ENCODE assay signal across 8 mouse cellular contexts in the genomic region with DNA sequence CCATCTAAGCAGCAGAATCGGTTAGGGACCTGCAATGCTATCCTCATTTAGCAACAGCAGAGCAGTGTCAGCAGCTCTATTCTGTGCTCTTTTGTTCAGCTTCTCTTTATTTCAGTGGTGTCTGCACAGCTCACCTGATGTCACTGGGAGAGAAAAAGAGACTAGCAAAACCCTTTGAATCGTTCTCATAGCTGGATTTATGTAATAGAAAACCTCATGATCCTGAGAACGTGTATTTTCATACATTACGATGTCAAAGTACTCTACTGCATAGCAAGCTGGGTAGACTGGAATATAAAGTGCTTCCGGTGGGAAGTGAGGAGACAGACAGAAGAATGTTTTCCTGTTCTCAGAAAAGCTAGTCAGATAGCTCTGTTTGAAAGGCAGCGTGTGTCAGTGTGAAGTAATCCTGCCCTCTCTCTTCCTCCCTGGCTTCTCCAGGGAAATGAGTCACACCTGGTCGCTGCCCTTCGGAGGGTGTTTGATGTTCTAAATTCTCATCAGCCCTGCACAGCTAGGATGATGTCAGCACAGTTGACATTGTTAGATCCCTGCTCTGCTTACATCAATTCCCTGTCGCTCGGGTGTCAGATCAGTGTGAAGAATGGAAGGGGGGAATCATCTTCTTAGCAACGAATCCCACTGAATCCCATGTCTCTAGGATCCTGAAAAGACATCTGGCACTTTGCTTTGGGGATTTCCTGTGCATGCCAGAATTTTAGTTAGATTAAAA.
DNase-seq lines count a peak whose midpoint lies in the region; ATAC-seq and TF ChIP-seq lines count a peak whose summit lies in the region.

No protein-coding gene starts in this region.

- no peaks in the 10 kb centered on the region for H3K9me3 ChIP-seq in intestine, embryonic 14.5 days (ENCODE audit: control insufficient read depth, low read length)
- H3K9me3 ChIP-seq in intestine, postnatal 0 days (ENCODE audit: control insufficient read depth), result no peaks in the 10 kb centered on the region
- no peaks in the 10 kb centered on the region for H3K9me3 ChIP-seq in forebrain, embryonic 14.5 days (replicated peaks; ENCODE audit: control insufficient read depth, low read length)

- peak overlapping the region; percentile 20 for H3K4me2 ChIP-seq in intestine, embryonic 14.5 days (ENCODE audit: low read length)
- H3K4me2 ChIP-seq in intestine, postnatal 0 days (replicated peaks; ENCODE audit: low read depth), result no peak overlapping the region
- H3K4me2 ChIP-seq in forebrain, embryonic 14.5 days (ENCODE audit: low read length), result no peak overlapping the region

- 26% methylated on average over 11 of the region's 11 CpGs for WGBS in intestine, embryonic 14.5 days
- WGBS in intestine, postnatal 0 days, result 30% methylated on average over 11 of the region's 11 CpGs
- 61% methylated on average over 11 of the region's 11 CpGs for WGBS in forebrain, embryonic 14.5 days
- 19% methylated on average over 11 of the region's 11 CpGs for WGBS in thymus, adult 2 months

- peaks cover 4% of the 10 kb centered on the region; the same call in 1 of the 2 replicates for H3K4me1 ChIP-seq in intestine, embryonic 14.5 days (replicated peaks; ENCODE audit: control insufficient read depth, insufficient read depth, low read length)
- H3K4me1 ChIP-seq in intestine, postnatal 0 days (replicated peaks; ENCODE audit: control insufficient read depth, insufficient read depth, low read length), result no peaks in the 10 kb centered on the region
- H3K4me1 ChIP-seq in forebrain, embryonic 14.5 days (ENCODE audit: control insufficient read depth, insufficient read depth, low read length), result peaks cover 8% of the 10 kb centered on the region; the same call in 1 of the 2 replicates
- no peaks in the 10 kb centered on the region for H3K4me1 ChIP-seq in thymus, adult 2 months (replicated peaks; ENCODE audit: control insufficient read depth, insufficient read depth, low read length)

- no peak for ATAC-seq in intestine, embryonic 14.5 days (replicated peaks; ENCODE audit: low FRiP score, low TSS enrichment, low read depth)
- ATAC-seq in intestine, postnatal 0 days, result no peak
- peak; percentile 65 for ATAC-seq in forebrain, embryonic 14.5 days

- H3K27ac ChIP-seq in intestine, embryonic 14.5 days (ENCODE audit: low read depth), result no peak overlapping the region
- no peak overlapping the region for H3K27ac ChIP-seq in intestine, postnatal 0 days (ENCODE audit: low read depth, low read length)
- peak overlapping the region; percentile 70 for H3K27ac ChIP-seq in forebrain, embryonic 14.5 days (ENCODE audit: low read depth, low read length)
- no peak overlapping the region for H3K27ac ChIP-seq in thymus, adult 2 months (ENCODE audit: control insufficient read depth, insufficient read depth, low read length)

- no peak for TF ChIP-seq POLR2A in thymus, adult 2 months (IDR thresholded peaks at IDR 0.05; ENCODE audit: control insufficient read depth, extremely low read depth, insufficient read depth, low read length, poor library complexity)

- H3K27me3 ChIP-seq in intestine, embryonic 14.5 days (replicated peaks; ENCODE audit: control insufficient read depth, insufficient read depth, low read length), result no peaks in the 10 kb centered on the region
- H3K27me3 ChIP-seq in intestine, postnatal 0 days (replicated peaks; ENCODE audit: control insufficient read depth, insufficient read depth, low read length), result no peaks in the 10 kb centered on the region
- H3K27me3 ChIP-seq in forebrain, embryonic 14.5 days (replicated peaks; ENCODE audit: control insufficient read depth, insufficient read depth, low read length), result no peaks in the 10 kb centered on the region
- H3K27me3 ChIP-seq in thymus, adult 2 months (ENCODE audit: control insufficient read depth, insufficient read depth, low read length), result no peaks in the 10 kb centered on the region

- intact Hi-C loops in left cerebral cortex, postnatal 10 days (cut with DNase I), result no loop called here

- H3K4me3 ChIP-seq in intestine, embryonic 14.5 days (ENCODE audit: low read depth, low read length), result no peak overlapping the region
- H3K4me3 ChIP-seq in intestine, postnatal 0 days (ENCODE audit: low read depth, low read length), result no peak overlapping the region
- H3K4me3 ChIP-seq in forebrain, embryonic 14.5 days (ENCODE audit: low read depth, low read length), result no peak overlapping the region
- H3K4me3 ChIP-seq in thymus, adult 2 months (ENCODE audit: control insufficient read depth, insufficient read depth, low read length), result no peak overlapping the region

- no peaks in the 10 kb centered on the region for H3K36me3 ChIP-seq in intestine, embryonic 14.5 days (ENCODE audit: control insufficient read depth, insufficient read depth, low read length)
- H3K36me3 ChIP-seq in intestine, postnatal 0 days (ENCODE audit: control insufficient read depth, insufficient read depth), result no peaks in the 10 kb centered on the region
- no peaks in the 10 kb centered on the region for H3K36me3 ChIP-seq in forebrain, embryonic 14.5 days (ENCODE audit: control insufficient read depth, insufficient read depth, low read length)
- no peaks in the 10 kb centered on the region for H3K36me3 ChIP-seq in thymus, adult 2 months (ENCODE audit: control insufficient read depth, insufficient read depth, low read length)

- TF ChIP-seq CTCF in intestine, postnatal 0 days (IDR thresholded peaks at IDR 0.05; ENCODE audit: low read depth), result no peak
- TF ChIP-seq CTCF in thymus, adult 2 months (IDR thresholded peaks at IDR 0.05; ENCODE audit: borderline replicate concordance, control insufficient read depth, extremely low read depth, insufficient read depth, low read length, poor library complexity), result no peak

- no peak overlapping the region for H3K9ac ChIP-seq in intestine, embryonic 14.5 days (ENCODE audit: low read length)
- no peak overlapping the region for H3K9ac ChIP-seq in intestine, postnatal 0 days (ENCODE audit: low read depth, low read length)
- no peak overlapping the region; the same call in 1 of the 2 replicates for H3K9ac ChIP-seq in forebrain, embryonic 14.5 days (ENCODE audit: low read length)

- peak; percentile 51 for DNase-seq in intestine, embryonic 14.5 days (ENCODE audit: low spot score)
- DNase-seq in adrenal gland, adult 2 months, result peak; percentile 62
- peak; percentile 49 for DNase-seq in forebrain, embryonic 14.5 days (ENCODE audit: low spot score)
- peak; percentile 16 to 18 for DNase-seq in left cerebral cortex, postnatal 10 days (ENCODE audit: extremely low spot score in 1 of 2, low spot score in 2 of 2)
- DNase-seq in thymus, adult 2 months, result no peak
- no peak for DNase-seq in kidney, postnatal 10 days
- DNase-seq in spleen, postnatal 4 days (ENCODE audit: low spot score in 2 of 2), result no peak

Comparison
In these comparisons a context has a peak if more than half of its experiments do, and no peak if none do; other contexts are left out.
1. DNase-seq: peak in intestine, embryonic 14.5 days (single experiment), adrenal gland, adult 2 months (single experiment), forebrain, embryonic 14.5 days (single experiment) and left cerebral cortex, postnatal 10 days (2 of 2); none in thymus, adult 2 months (single experiment), kidney, postnatal 10 days (single experiment) and spleen, postnatal 4 days (0 of 2).